Mouse (Mus musculus): ENCODE data around the gene Gm36028.

The Gm36028 gene

GRCm38 (mm10) chr16:37860213-37860612, 733 bp downstream of the Gm36028 start:
- DNase-seq (ENCODE audit: low spot score in 2 of 2): no peak

GRCm38 (mm10) chr16:37857495-37857894, 3.5 kb downstream of the Gm36028 start:
- DNase-seq (ENCODE audit: low spot score in 2 of 2): no peak

GRCm38 (mm10) chr16:37856327-37856726, 4.6 kb downstream of the Gm36028 start:
- DNase-seq (ENCODE audit: low spot score in 2 of 2): no peak

- no peak for DNase-seq (ENCODE audit: low spot score in 2 of 2)
These were observed 5.4 kb downstream of the Gm36028 start for GRCm38 (mm10) chr16:37855583-37855982.

GRCm38 (mm10) chr16:37854593-37854992, 6.4 kb downstream of the Gm36028 start:
- no peak for DNase-seq (ENCODE audit: low spot score in 2 of 2)

GRCm38 (mm10) chr16:37854054-37854453, 6.9 kb downstream of the Gm36028 start:
- no peak for DNase-seq (ENCODE audit: low spot score in 2 of 2)

- DNase-seq (ENCODE audit: low spot score in 2 of 2): no peak
These were observed 7.7 kb downstream of the Gm36028 start for GRCm38 (mm10) chr16:37853279-37853678.

- DNase-seq (ENCODE audit: low spot score in 2 of 2): no peak
These were observed 9.6 kb downstream of the Gm36028 start for GRCm38 (mm10) chr16:37851366-37851765.

- no peak for DNase-seq (ENCODE audit: low spot score in 2 of 2)
These were observed 13.9 kb downstream of the Gm36028 start for GRCm38 (mm10) chr16:37847081-37847480.

GRCm38 (mm10) chr16:37845202-37845925, 15.6 kb downstream of the Gm36028 start:
- no peak for DNase-seq (ENCODE audit: low spot score in 2 of 2)

GRCm38 (mm10) chr16:37843740-37844139, 17.2 kb downstream of the Gm36028 start:
- no peak for DNase-seq (ENCODE audit: low spot score in 2 of 2)

GRCm38 (mm10) chr16:37842439-37842838, 18.5 kb downstream of the Gm36028 start:
- no peak for DNase-seq (ENCODE audit: low spot score in 2 of 2)

- DNase-seq (ENCODE audit: low spot score in 2 of 2): no peak
These were observed 23.4 kb downstream of the Gm36028 start for GRCm38 (mm10) chr16:37837571-37837970.

- DNase-seq (ENCODE audit: low spot score in 2 of 2): no peak
These were observed 29.9 kb downstream of the Gm36028 start for GRCm38 (mm10) chr16:37831041-37831440.

- no peak for DNase-seq (ENCODE audit: low spot score in 2 of 2)
These were observed 34.7 kb downstream of the Gm36028 start for GRCm38 (mm10) chr16:37826286-37826685.

- DNase-seq (ENCODE audit: low spot score in 2 of 2): no peak
These were observed 36.0 kb downstream of the Gm36028 start for GRCm38 (mm10) chr16:37824778-37825505.

- no peak for DNase-seq (ENCODE audit: low spot score in 2 of 2)
These were observed 37.0 kb downstream of the Gm36028 start for GRCm38 (mm10) chr16:37823949-37824348.

GRCm38 (mm10) chr16:37817986-37818385, 43.0 kb downstream of the Gm36028 start:
- DNase-seq (ENCODE audit: low spot score in 2 of 2): no peak

GRCm38 (mm10) chr16:37814383-37814971, 46.5 kb downstream of the Gm36028 start:
- DNase-seq (ENCODE audit: low spot score in 2 of 2): peak; percentile 8 to 63

- DNase-seq (ENCODE audit: low spot score in 2 of 2): no peak
These were observed 47.1 kb downstream of the Gm36028 start for GRCm38 (mm10) chr16:37813691-37814382.

- peak in 1 of 2 experiments; percentile 22 for DNase-seq (ENCODE audit: low spot score in 2 of 2)
These were observed 48.5 kb downstream of the Gm36028 start for GRCm38 (mm10) chr16:37812474-37812886.

GRCm38 (mm10) chr16:37811874-37812273, 49.1 kb downstream of the Gm36028 start:
- DNase-seq (ENCODE audit: low spot score in 2 of 2): no peak

Measured in spleen, postnatal 10 days (tissue).